Mouse (Mus musculus) gastrocnemius, postnatal 36 days (tissue): ENCODE measurements around the gene Col28a1. TPM values are rescaled to one million over a fixed set of nuclear protein-coding genes. Genes with fewer than 3 reads are reported as not detected.
"Not testable (repeated sequence)": the region's sequence is repeated elsewhere in the genome, so short reads cannot be mapped to it uniquely, and the experiment has no call there.

ENCODE experiments used
- DNase-seq, 2 experiments: peaks; one replicate each; pipeline ENCODE4 v3.0.0; 2022
- intact Hi-C: fragments of 180-260 bp; cut with DNase I; formaldehyde crosslinking; loops from one replicate; pipeline ENCODE4 v1.15.1; 2025
- total RNA-seq, 2 experiments: library from RNA; stranded (reverse); gene quantifications; 2 replicates each; pipeline ENCODE4 v1.2.3; 2021

The Col28a1 gene
- total RNA-seq, 2 experiments from 2014 or later: 0.59 to 0.76 TPM

GRCm38 (mm10) chr6:8045825-8046224 is 146.6 kb downstream of the Col28a1 start:
- DNase-seq: no peak
- intact Hi-C loops: no loop called here

DNA sequence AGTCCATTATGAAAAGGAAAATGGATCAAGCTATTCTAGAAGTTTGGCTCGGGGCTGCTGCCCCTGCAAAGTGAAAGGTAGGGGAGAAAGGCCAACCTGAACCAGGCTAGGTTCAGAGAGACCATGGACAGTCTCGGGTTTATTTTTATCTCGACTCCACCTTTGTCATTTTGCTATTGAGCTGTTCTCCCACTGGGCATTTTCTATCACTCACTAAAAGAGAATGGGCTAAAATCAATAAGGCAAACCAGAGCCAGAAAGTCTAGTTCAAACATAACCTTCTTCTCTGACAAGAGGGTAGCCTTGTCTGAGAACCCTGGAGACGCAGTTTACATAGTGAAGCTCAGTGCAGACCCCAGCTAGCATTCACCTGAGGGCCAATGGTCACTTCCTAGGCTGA is 163.7 kb downstream of the Col28a1 start:
- DNase-seq: no peak
- intact Hi-C loops: no loop called here

DNA sequence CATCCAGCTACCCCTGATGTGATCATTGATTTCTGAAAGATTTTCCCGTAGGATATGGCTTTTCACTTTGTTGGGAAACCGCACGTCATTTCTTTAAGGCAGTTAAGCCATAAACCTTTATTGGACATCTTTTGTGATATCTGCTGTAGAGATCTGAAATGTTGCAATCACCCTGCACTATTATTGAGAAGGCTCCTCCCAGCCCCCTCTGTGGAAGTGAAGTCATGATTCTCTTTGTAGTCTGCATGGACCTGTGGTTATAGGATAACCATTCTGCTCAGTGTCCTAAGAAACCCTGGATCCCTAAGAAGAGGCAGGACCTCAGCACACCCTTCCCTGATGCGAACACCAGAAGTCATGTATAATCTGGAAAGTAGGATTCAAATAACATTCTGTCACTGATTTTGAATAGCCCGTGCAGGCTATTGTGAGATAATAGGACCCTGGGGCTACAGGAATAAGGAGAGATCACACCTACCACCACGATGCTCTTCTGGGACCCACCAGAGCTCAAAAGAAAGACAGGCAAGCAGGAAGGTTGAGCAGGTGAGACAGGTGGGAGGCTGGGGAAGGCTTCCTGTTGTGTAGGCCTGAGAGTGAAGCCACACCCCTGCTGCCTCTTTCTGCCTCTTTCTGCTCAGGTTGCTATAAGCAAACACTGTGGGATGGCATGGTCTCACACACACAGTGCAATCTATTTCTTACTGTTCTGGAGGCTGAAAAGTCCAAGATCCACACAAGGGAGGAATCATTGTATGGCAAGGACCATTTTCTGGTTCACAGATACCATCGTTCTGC is 166.9 kb downstream of the Col28a1 start:
- no peak for DNase-seq
- intact Hi-C loops: no loop called here

DNA sequence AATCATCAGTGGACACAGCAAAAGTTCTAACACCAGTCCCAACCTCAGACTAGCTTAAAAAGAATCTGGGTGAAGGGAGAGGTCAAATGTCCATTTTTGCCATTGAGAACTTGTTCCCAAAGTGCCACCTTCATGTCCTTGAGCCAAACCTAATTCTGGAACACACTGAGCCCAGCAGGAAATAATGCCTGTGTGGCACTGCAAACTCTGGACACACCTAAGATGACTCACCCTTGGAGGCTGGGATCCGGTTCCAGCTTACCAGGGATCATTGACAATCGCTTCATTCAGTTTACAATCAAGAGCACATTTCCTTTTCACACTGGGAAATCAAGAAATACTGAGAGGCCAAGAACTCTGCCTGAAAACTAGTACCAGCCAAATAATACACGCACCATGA is 168.9 kb downstream of the Col28a1 start:
- intact Hi-C loops: no loop called here
- DNase-seq: no peak

DNA sequence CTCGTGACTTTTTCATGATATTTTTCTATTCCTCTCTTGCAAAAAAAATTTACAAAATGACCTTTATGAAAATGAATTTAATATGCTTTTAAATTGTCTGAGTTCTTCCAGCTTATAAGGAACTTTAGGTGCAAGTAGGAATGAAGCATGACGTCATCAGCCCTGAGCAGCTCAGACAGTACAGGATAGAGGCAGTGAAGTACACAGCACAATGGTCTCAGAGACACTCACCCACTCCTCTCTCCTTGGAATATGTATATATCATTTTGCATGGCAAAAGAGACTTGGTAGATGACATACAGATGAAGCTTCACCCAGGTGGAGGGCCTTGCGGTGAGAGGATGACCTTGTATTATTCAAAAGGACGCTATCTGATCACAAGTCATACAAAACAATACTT is 197.7 kb downstream of the Col28a1 start:
- no peak for DNase-seq
- intact Hi-C loops: no loop called here

- DNase-seq: peak in 1 of 2 experiments; percentile 57
These were observed 208.8 kb downstream of the Col28a1 start for GRCm38 (mm10) chr6:7983646-7983979.

GRCm38 (mm10) chr6:7982958-7983645 is 209.3 kb downstream of the Col28a1 start:
- DNase-seq: not testable (repeated sequence)
- intact Hi-C loops: loop anchor here (5.0 to 10.0 kb wide), 2 partner anchors 128 to 251 kb away; no protein-coding TSS in a partner anchor

More at GRCm38 (mm10) chr6:7983646-7983979, 208.8 kb downstream of the Col28a1 start:
- intact Hi-C loops: loop anchor here (5.0 to 10.0 kb wide), 2 partner anchors 129 to 251 kb away; no protein-coding TSS in a partner anchor

DNA sequence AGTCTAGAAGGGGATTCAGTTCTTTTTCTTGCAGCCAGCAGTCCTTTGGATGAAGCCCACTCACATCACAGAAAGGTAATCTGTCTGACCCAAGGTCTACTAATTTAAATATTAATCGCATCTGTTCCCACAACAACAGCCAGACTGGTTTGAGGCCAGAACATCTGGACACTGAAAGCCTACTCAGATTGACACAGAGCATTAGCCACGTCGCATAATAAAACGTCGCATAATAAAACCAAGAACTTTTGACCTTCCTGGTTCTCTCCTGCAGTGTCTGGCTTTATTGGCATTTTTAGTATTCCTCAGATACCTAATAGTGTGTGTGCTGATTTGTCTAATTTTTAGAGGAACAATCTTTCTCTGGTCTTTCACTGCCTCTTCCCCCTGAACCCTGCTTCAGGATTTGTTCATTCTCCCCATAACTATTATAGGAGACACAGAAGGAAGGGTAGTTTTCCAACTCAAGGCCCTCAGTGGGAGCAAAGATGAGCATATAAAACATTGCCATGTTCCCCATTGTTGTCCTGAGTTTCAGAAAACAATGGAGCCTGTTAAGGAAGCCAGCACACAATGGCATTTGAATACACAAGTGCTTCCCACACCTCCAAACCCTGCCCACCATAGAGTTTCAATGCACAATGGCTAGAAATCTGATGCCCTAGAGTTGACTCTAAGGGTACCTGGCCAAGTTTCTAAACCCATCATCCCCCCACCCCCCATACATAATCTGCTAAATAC is 221.2 kb downstream of the Col28a1 start:
- intact Hi-C loops: no loop called here
- DNase-seq: no peak

GRCm38 (mm10) chr6:7969376-7969775 is 223.0 kb downstream of the Col28a1 start:
- DNase-seq: no peak
- intact Hi-C loops: no loop called here

DNA sequence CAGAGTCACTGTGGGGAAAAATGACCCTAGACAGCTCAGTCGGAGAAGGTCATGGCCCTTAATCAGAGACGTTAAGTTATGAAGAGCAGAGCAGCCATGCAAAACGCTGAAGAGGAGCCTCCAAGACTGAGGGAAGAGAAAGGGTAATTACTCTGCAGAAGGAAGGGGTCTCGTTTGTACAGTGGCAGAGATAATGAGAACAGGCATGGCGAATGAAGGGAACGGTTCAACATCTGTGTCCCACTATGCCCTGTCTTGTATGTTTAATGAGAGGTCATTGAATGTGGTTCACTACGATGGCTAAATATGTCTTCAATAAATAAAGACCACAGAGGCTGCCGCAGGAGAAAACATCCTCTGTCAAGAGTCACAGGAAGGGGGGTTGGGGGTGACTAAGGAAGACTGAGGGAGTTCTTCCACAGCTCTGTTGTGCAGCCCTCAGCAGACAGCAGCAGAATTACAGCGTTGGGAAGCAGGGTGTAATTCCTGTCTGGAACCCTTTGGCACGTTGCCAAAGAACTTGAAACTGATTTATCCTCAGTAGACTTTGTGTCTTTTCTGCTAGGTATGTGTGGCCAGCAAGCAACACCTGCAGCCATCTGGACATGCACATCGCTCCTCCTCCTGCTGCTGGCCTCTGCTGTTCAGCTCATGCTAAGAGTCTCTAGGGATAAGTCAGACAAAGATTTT is 226.4 kb downstream of the Col28a1 start:
- no peak for DNase-seq
- intact Hi-C loops: no loop called here

GRCm38 (mm10) chr6:7962749-7963148 is 229.7 kb downstream of the Col28a1 start:
- no peak for DNase-seq
- intact Hi-C loops: no loop called here

DNA sequence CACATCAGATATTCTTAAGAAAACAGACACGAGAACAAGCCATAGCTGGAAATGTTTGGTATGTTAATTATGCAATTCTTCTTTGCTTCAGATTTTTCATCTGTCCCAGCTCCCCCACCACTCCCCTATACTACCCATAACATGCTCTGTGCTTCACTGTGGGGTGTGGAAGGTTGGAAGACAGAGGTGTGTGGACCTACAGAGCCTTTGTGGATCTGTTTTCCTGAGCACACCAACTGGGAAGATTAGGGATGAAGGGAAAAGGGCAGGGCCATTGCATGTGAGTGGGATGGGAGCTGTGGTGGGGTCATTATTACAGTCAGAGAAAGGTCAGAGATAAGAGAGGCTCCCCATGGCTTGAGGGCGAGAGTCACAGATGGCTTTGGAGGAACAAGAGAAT is 240.2 kb downstream of the Col28a1 start:
- intact Hi-C loops: no loop called here
- DNase-seq: no peak

DNA sequence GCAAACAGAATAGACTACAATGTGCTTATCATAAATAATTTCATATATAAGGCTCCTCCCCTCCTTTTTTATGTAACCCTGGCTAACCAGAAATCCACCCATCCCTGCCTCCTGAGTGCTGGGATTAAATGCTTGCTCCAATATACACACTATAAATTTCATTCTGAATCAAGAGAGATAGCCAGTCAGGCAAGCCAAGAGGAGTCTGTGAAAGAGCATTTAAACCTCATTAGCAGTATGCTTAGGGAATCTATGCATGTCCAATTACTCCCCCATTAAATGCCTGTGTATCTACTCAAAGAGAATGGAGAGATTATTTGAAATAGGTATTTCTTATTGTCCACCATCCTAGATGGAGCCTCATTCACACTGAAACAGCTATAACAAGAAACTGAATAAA is 240.6 kb downstream of the Col28a1 start:
- DNase-seq: no peak
- intact Hi-C loops: no loop called here

Other genes starting within 250 kb of the Col28a1 start
- 10 to 100 TPM; 12.6 to 15.8 TPM for gene Mios, start 16.6 kb upstream of the Col28a1 start, total RNA-seq
- gene Rpa3, start 66.6 kb upstream of the Col28a1 start, total RNA-seq: 1 to 10 TPM; 7.1 to 10.0 TPM
- 10 to 100 TPM in 1 of 2 experiments, 1 to 10 TPM in 1; 9.4 to 12.0 TPM for gene Umad1, start 66.7 kb upstream of the Col28a1 start, total RNA-seq
- not detected for gene Gm45062, start 66.8 kb upstream of the Col28a1 start, total RNA-seq